Mouse (Mus musculus) olfactory bulb, adult 2 months (tissue): ENCODE data around the gene Prkcz.

ENCODE experiments used
- CTCF ChIP-seq: fragments of 200-500 bp; IDR thresholded peaks from 2 replicates; pipeline ENCODE4 v1.5.1; 2012; ENCODE audit warnings: low read depth, mild to moderate bottlenecking, low read length, moderate library complexity; ENCODE audit not compliant: insufficient read depth
- POLR2A ChIP-seq: fragments of 200-500 bp; IDR thresholded peaks from 2 replicates; pipeline ENCODE4 v1.6.1; 2012; ENCODE audit warnings: mild to moderate bottlenecking, low read depth, low read length, moderate library complexity; ENCODE audit not compliant: insufficient read depth

DNA sequence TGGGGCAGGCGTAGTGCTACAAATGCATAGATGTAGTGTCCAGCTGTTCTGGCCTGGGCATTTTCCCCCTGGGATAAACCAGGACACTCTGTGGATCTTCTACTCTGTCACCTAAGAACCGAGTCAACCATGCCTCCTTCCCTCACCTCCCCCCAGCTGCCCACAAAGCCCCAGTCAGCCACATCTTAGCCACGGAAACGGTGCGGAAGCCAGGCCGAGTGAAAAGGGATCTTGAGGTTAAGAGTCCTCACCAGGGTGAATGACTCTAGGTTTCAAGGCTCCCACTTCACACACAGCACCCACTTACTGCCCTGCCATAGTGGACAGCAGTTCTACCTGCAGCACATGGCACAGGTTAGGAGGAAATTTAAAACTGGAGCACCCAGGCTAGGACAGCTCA is 7.1 kb downstream of the Prkcz start:
- no peak for TF ChIP-seq CTCF
- no peak for TF ChIP-seq POLR2A
